Mouse (Mus musculus): ENCODE results near the gene Pan3. TPM values are rescaled to one million over a fixed set of nuclear protein-coding genes. Genes with fewer than 3 reads are reported as not detected.

Gene Pan3
- polyA plus RNA-seq, 1 experiment from 2014 or later = 45.3 TPM

DNA sequence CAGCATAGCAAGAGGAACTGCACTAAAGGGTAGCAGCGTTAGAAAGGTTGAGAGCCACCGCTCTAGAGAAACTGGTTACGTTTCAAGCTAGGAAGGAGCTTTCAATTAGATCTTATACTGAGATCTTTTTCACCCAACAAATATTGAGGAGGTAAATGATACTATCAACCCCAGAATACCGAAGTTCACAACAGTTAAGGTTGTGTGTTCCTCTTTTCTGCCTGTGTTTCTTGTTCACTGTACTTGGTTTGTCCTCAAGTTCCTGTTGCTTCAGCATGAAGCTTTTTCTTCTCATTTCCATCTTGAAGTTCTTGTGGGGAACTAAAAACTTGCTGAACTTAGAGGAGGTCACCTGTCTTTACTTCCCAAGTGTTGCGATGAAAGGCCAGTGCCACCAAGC lies 41.2 kb downstream of the Pan3 start:
- no peak overlapping the region for H3K9ac ChIP-seq
- 98% methylated on average over 5 of the region's 5 CpGs for WGBS
- no peaks in the 10 kb centered on the region for H3K9me3 ChIP-seq
- ATAC-seq (ENCODE audit: low FRiP score, low read depth) = no peak
- H3K27ac ChIP-seq = no peak overlapping the region
- no peaks in the 10 kb centered on the region for H3K4me1 ChIP-seq
- H3K27me3 ChIP-seq (replicated peaks) = no peaks in the 10 kb centered on the region
- peaks cover 4% of the 10 kb centered on the region; the same call in 1 of the 2 replicates for H3K36me3 ChIP-seq
- H3K4me3 ChIP-seq = no peak overlapping the region
- no peak overlapping the region for H3K4me2 ChIP-seq (replicated peaks)

DNA sequence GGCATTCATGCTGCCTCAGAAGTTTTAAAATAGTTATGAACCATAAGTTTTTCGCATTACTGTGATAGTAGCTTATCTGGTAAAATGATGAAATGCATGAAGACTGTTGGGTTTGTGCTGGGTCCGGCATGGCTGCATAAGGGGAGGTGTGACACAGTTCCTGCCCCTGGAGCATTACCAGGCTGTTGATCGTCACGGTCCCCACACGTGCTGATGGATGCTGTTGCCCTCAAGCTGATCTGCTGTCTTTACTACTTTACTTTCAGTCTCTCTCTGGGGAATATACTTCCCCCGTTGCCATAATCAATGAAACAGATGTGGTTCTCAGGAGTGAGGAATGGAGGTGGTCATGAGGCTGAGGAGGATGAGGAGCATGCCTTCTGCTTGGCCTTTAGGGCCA lies 43.1 kb downstream of the Pan3 start:
- no peak overlapping the region for H3K4me2 ChIP-seq (replicated peaks)
- H3K36me3 ChIP-seq = no peaks in the 10 kb centered on the region
- WGBS = 72% methylated on average over 6 of the region's 6 CpGs
- H3K4me1 ChIP-seq = no peaks in the 10 kb centered on the region; the same call in 1 of the 2 replicates
- no peak overlapping the region for H3K27ac ChIP-seq
- no peak overlapping the region for H3K4me3 ChIP-seq
- no peak for ATAC-seq (ENCODE audit: low FRiP score, low read depth)
- H3K27me3 ChIP-seq (replicated peaks) = no peaks in the 10 kb centered on the region
- no peak overlapping the region for H3K9ac ChIP-seq
- no peaks in the 10 kb centered on the region for H3K9me3 ChIP-seq

DNA sequence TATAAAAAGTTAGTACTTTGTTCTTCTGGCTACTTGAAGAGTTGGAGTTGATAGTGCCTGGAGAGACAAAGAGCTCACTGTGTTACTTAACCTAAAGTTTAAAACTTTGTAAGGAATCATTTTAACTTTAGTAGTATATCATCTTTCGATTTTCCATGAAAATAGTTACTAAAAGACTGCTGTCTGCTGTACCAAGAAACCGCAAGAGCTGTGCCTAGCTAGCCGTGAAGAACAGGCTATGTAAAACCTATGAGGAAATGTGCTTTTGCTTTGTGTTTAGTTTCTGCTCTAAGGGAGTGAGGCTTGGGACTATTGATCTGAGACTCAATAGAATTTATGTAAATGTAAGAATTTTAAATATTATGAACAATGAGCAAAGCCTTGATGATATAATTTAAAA lies 43.9 kb downstream of the Pan3 start:
- Histone ChIP-seq H3K27ac (no peak overlapping the region), H3K27me3 (replicated peaks) (no peaks in the 10 kb centered on the region), H3K4me2 (replicated peaks) (no peak overlapping the region), H3K4me1 (no peaks in the 10 kb centered on the region; the same call in 1 of the 2 replicates), H3K9ac (no peak overlapping the region), H3K9me3 (no peaks in the 10 kb centered on the region), H3K4me3 (no peak overlapping the region), H3K36me3 (no peaks in the 10 kb centered on the region)
- ATAC-seq (ENCODE audit: low FRiP score, low read depth) = no peak
- 91% methylated on average over 3 of the region's 3 CpGs for WGBS

DNA sequence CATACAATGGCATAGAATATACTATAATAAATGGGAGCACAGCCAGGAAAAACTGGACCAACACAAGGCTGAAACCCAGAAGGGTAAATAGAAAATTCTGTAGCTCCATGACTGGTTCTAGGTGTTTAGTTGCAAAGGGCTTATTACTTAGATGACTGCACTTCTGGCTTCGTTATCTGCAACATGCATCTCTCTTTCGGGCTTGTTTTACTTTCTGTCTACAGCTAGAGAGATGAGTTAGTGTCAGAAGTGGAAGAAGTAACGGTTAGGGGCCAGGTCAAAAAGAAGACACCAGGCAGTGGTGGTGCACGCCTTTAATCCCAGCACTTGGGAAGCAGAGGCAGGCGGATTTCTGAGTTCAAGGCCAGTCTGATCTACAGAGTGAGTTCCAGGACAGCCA lies 46.1 kb downstream of the Pan3 start:
- no peak overlapping the region for H3K4me2 ChIP-seq (replicated peaks)
- H3K27me3 ChIP-seq (replicated peaks) = no peaks in the 10 kb centered on the region
- 87% methylated on average over 5 of the region's 5 CpGs for whole genome bisulfite sequencing
- no peaks in the 10 kb centered on the region; the same call in 1 of the 2 replicates for H3K4me1 ChIP-seq
- no peaks in the 10 kb centered on the region for H3K9me3 ChIP-seq
- no peak overlapping the region for H3K27ac ChIP-seq
- no peak for ATAC-seq (ENCODE audit: low FRiP score, low read depth)
- no peak overlapping the region for H3K4me3 ChIP-seq
- no peak overlapping the region for H3K9ac ChIP-seq
- H3K36me3 ChIP-seq = no peaks in the 10 kb centered on the region

DNA sequence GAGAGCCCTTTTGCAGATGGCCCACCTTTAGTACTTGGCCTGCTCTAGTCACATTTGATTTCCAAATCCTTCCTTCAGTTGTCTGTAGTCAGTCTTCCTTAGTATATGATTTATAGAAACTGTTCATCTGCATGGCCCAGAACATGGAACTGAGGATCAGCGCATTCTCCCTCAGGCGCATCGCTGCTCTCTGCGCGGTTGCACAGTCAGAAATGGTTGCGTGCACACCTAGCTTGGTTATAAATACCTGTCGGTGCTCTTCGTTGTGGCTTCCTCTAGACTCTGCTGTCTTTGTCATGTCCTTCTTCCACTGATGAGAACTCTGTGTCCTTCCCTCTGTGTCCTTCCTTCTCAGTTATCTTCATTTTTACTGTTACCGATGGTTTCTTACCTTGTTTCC lies 47.1 kb downstream of the Pan3 start:
- Histone ChIP-seq H3K4me2 (replicated peaks) (no peak overlapping the region), H3K4me3 (no peak overlapping the region), H3K4me1 (no peaks in the 10 kb centered on the region; the same call in 1 of the 2 replicates), H3K36me3 (no peaks in the 10 kb centered on the region), H3K9me3 (no peaks in the 10 kb centered on the region), H3K9ac (no peak overlapping the region), H3K27ac (no peak overlapping the region), H3K27me3 (replicated peaks) (no peaks in the 10 kb centered on the region)
- WGBS = 94% methylated on average over 9 of the region's 9 CpGs
- no peak for ATAC-seq (ENCODE audit: low FRiP score, low read depth)

- no peak for ATAC-seq (ENCODE audit: low FRiP score, low read depth)
- no peak overlapping the region for H3K9ac ChIP-seq
- H3K4me2 ChIP-seq (replicated peaks) = no peak overlapping the region
- no peaks in the 10 kb centered on the region for H3K9me3 ChIP-seq
- WGBS = 96% methylated on average over 2 of the region's 2 CpGs
- H3K27me3 ChIP-seq (replicated peaks) = no peaks in the 10 kb centered on the region
- H3K36me3 ChIP-seq = no peaks in the 10 kb centered on the region
- H3K4me3 ChIP-seq = no peak overlapping the region
- H3K4me1 ChIP-seq = no peaks in the 10 kb centered on the region; the same call in 1 of the 2 replicates
- H3K27ac ChIP-seq = no peak overlapping the region
Measured at GRCm38 (mm10) chr5:147479341-147479740, 49.4 kb downstream of the Pan3 start.

DNA sequence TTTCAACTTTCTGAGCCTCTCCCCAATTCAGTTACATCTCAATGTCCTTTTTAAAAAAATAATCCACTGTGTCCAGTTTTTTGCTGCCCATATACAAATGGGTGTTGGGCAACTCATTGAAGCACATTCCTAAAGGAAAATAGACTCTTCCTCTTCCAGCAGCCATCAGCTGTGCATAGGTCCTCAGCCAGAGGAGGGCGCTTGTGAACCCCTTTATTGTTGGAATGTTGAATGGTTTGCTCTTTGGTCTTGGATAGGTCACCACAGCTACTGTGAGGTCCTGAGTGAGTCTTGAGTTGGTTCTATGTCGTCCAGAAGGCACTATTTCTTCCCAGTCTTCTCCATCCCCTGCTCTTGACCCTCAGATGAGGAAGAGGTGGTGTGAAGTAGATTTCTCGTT lies 54.2 kb downstream of the Pan3 start:
- Histone ChIP-seq H3K4me1 (no peaks in the 10 kb centered on the region), H3K27me3 (replicated peaks) (no peaks in the 10 kb centered on the region), H3K36me3 (no peaks in the 10 kb centered on the region), H3K9me3 (no peaks in the 10 kb centered on the region), H3K4me3 (no peak overlapping the region), H3K9ac (no peak overlapping the region), H3K4me2 (replicated peaks) (no peak overlapping the region), H3K27ac (no peak overlapping the region)
- 74% methylated on average over 3 of the region's 3 CpGs for WGBS
- no peak for ATAC-seq (ENCODE audit: low FRiP score, low read depth)

DNA sequence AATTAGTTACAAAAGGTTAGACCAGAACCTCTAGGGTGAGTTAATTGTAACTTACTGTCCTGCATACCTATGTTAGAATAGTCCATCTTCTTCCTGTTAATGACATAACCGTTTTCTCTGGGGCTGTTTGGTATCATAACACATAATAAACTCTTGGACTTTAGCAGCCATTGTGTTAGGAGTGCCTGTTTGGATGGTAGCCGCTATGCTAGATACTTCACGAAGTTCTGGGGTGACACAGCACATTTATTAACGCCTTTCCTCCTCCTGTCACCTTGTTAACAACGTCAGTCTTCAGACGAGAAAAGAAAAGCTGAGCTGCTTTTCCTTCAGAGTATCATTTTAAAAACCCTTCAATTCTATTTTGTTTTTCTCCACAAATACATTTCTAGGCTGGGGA lies 59.3 kb downstream of the Pan3 start:
- no peak for ATAC-seq (ENCODE audit: low FRiP score, low read depth)
- no peaks in the 10 kb centered on the region for H3K4me1 ChIP-seq
- no peaks in the 10 kb centered on the region for H3K36me3 ChIP-seq
- H3K4me3 ChIP-seq = no peak overlapping the region
- 82% methylated on average over 6 of the region's 6 CpGs for WGBS
- no peak overlapping the region for H3K27ac ChIP-seq
- H3K27me3 ChIP-seq (replicated peaks) = no peaks in the 10 kb centered on the region
- no peak overlapping the region for H3K9ac ChIP-seq
- H3K4me2 ChIP-seq (replicated peaks) = no peak overlapping the region
- no peaks in the 10 kb centered on the region for H3K9me3 ChIP-seq

- H3K36me3 ChIP-seq = 0 out of 2 replicates have a peak, but pooled peaks cover 3% of the 10 kb centered on the region
- 91% methylated on average over 5 of the region's 5 CpGs for WGBS
Measured at GRCm38 (mm10) chr5:147490907-147491306, 60.9 kb downstream of the Pan3 start.

GRCm38 (mm10) chr5:147492511-147492910 lies 62.5 kb downstream of the Pan3 start:
- Histone ChIP-seq H3K4me1 (no peaks in the 10 kb centered on the region), H3K9me3 (no peaks in the 10 kb centered on the region), H3K27ac (no peak overlapping the region), H3K4me3 (no peak overlapping the region), H3K27me3 (replicated peaks) (no peaks in the 10 kb centered on the region), H3K9ac (no peak overlapping the region), H3K4me2 (replicated peaks) (no peak overlapping the region), H3K36me3 (0 out of 2 replicates have a peak, but pooled peaks cover 3% of the 10 kb centered on the region)
- ATAC-seq (ENCODE audit: low FRiP score, low read depth) = no peak
- 83% methylated on average over 3 of the region's 3 CpGs for WGBS

More at GRCm38 (mm10) chr5:147490907-147491306, 60.9 kb downstream of the Pan3 start:
- H3K4me1 ChIP-seq = no peaks in the 10 kb centered on the region
- no peak overlapping the region for H3K4me3 ChIP-seq
- no peak overlapping the region for H3K9ac ChIP-seq
- H3K27me3 ChIP-seq (replicated peaks) = no peaks in the 10 kb centered on the region
- no peak overlapping the region for H3K4me2 ChIP-seq (replicated peaks)
- H3K27ac ChIP-seq = no peak overlapping the region
- no peaks in the 10 kb centered on the region for H3K9me3 ChIP-seq
- no peak for ATAC-seq (ENCODE audit: low FRiP score, low read depth)

- WGBS = 68% methylated on average over 1 of the region's 1 CpGs
- Histone ChIP-seq H3K4me3 (no peak overlapping the region), H3K27ac (no peak overlapping the region), H3K4me2 (replicated peaks) (no peak overlapping the region), H3K27me3 (replicated peaks) (no peaks in the 10 kb centered on the region), H3K9ac (no peak overlapping the region), H3K9me3 (no peaks in the 10 kb centered on the region), H3K4me1 (peaks cover 3% of the 10 kb centered on the region), H3K36me3 (0 out of 2 replicates have a peak, but pooled peaks cover 3% of the 10 kb centered on the region)
- no peak for ATAC-seq (ENCODE audit: low FRiP score, low read depth)
Measured at GRCm38 (mm10) chr5:147493205-147493604, 63.2 kb downstream of the Pan3 start.

- WGBS = 91% methylated on average over 8 of the region's 8 CpGs
- no peak overlapping the region for H3K9ac ChIP-seq
- ATAC-seq (ENCODE audit: low FRiP score, low read depth) = no peak
- no peaks in the 10 kb centered on the region for H3K27me3 ChIP-seq (replicated peaks)
- no peak overlapping the region for H3K27ac ChIP-seq
- no peak overlapping the region for H3K4me2 ChIP-seq (replicated peaks)
- 0 out of 2 replicates have a peak, but pooled peaks cover 3% of the 10 kb centered on the region for H3K36me3 ChIP-seq
- H3K4me1 ChIP-seq = peaks cover 3% of the 10 kb centered on the region
- no peaks in the 10 kb centered on the region for H3K9me3 ChIP-seq
- no peak overlapping the region for H3K4me3 ChIP-seq
Measured at GRCm38 (mm10) chr5:147493685-147494084, 63.7 kb downstream of the Pan3 start.

GRCm38 (mm10) chr5:147494388-147494787 lies 64.4 kb downstream of the Pan3 start:
- no peak overlapping the region for H3K27ac ChIP-seq
- 91% methylated on average over 4 of the region's 4 CpGs for WGBS
- no peaks in the 10 kb centered on the region for H3K27me3 ChIP-seq (replicated peaks)
- H3K4me2 ChIP-seq (replicated peaks) = no peak overlapping the region
- 0 out of 2 replicates have a peak, but pooled peaks cover 3% of the 10 kb centered on the region for H3K36me3 ChIP-seq
- H3K4me3 ChIP-seq = no peak overlapping the region
- H3K9ac ChIP-seq = no peak overlapping the region
- no peaks in the 10 kb centered on the region for H3K9me3 ChIP-seq
- no peak for ATAC-seq (ENCODE audit: low FRiP score, low read depth)
- peaks cover 3% of the 10 kb centered on the region for H3K4me1 ChIP-seq
